Mouse (Mus musculus): ENCODE measurements around the gene Mlxip. TPM values are rescaled to one million over a fixed set of nuclear protein-coding genes. Genes with fewer than 3 reads are reported as not detected.

Gene Mlxip
- polyA plus RNA-seq (2012; rRNA removed), result 27.6 and 28.0 TPM in 2 replicates

DNA sequence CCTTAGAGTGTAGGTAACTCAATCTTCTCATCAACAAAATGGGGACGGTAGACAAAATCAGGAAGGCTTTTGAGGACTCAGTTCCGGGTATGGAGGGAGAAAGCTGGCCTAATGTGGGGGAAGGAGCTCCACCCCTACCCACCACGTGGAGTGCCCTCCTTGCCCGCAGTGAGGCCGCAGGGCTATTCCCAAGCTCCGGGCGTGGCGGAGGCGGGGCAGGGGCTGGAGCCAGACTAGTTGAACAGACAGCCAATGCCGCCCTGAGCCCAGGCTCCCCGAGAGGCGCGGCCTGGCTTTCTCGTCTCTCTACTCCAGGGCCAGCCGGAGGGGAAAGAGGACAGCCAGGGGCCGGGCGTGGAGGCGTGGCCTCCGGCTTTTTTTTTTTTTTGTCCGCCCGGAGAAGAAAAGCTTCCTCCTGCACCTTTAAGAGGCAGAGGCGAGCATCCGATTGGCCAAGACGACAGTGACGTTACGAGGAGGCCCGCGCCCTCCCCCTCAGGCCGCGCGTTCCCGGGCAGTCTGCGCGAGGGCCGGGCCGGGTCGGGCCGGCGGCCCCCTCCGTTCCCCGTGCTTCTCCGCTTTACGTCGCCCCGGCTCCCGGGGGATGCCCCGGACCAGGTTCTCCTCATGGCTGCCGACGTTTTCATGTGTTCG lies at the start of gene Mlxip:
Gene Mlxip, plus strand, starts transcription at position 496 of the 654 bp plus-strand sequence.
- DNase-seq (ENCODE audit: low spot score), result peak; percentile 93

DNA sequence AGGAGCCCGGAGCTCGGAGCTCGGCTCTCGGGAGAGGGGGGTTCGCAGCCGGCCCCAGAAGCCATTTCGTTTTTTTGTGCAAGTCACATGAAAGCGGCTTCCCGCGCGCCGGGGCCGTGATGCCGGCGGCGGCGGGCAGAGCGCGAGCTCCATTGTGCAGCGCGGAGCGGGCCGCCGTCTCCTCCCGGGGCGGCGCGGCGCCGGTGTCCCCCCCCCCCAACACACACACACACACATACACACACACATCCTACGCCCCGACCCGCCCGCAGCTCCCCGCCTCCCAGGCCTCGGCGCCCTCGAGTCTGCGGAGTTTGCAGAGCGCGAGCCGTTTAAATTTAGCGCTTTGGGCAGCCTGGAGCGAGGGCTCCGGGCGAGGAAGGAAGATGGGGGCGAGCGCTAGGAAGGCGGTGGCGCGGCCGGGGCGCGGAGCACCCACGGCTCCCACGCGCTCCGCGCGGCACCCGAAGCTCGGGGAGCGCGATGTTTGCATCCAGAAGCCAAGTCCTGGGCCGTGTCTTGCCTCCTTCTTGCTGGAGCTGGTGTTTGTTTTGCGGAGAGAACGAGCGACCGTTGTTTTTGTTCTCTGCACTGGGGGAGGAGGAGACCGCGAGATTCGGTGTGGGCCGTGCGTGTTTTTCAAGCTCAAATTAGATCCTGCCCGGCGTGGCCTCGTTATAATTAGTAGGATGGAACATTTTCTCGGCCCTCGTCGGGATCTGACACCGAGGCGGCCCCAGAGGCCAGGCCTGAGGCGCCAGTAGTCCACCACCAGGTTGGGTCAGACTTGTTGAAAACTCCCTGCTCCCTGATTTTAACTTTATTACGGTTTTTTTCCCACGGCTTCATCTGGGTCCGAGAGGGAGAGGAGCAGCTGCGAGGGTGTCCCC lies 49.4 kb upstream of the Mlxip start:
- peak; percentile 61 for DNase-seq (ENCODE audit: low spot score)

DNA sequence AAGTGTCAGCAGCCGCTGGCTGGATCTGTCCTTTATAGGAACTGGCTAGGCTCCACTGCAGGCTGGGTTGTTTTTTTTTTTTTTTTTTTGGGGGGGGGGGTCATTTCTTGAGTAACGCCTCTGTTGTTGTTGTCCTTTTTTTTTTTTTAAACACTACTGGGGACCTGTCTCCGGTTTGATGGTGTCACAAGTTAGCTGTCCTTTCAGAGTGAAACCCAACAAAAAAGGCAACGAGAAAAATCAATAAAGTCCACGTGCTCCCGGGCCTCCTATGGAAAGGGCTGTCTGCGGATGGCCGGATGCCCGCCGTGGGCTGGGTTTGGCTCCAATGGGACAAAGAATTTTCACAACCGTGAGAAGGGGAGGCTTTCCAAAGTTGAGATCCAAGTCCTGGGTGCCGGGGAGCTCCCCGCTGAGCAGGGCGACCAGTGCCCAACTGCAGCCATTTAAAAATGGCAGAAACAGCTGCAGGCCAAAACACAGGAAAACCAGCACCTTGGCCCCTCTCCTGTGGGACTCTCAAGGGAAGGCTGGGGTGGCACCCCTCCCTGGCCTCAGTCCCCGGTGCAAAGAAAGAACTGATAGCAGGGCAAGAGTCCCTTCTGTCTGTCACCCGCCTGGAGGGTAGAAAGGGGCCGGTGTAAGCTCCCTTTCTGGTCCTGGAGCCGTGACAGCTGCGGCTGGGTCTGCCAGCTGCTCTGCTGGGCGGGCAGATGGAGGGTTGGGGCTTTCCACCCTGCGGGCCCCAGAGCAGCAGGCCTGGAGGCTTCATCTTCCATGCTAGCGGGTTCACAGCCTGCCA lies 48.5 kb upstream of the Mlxip start:
- DNase-seq (ENCODE audit: low spot score), result peak; percentile 50

DNA sequence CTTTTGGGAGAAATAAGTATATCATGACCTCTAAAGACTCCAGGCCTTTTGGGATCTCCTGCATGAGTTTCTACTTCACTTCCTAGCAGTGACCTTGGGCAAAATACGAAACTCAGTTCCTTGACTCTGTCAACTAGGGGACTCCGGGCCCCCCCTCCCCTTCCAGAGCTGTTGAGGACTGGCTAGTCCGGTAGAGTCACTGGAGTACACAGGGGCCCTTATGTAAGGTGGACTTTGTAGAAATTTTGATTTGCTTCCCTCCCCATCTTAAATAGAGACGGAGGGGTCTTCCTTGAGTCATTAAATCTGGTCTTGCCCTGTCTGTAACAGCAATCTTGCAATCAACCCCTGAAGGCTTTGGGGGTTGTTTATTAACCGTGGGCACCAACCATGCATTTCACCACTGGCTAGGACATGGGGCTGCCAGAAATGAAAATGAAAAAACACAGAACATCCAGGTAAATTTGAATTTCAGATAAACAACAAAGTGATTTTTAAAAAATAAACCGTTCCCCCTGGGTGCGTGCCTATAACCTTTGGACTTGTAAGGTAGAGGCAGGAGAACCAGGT lies 47.8 kb upstream of the Mlxip start:
- DNase-seq (ENCODE audit: low spot score), result no peak

DNA sequence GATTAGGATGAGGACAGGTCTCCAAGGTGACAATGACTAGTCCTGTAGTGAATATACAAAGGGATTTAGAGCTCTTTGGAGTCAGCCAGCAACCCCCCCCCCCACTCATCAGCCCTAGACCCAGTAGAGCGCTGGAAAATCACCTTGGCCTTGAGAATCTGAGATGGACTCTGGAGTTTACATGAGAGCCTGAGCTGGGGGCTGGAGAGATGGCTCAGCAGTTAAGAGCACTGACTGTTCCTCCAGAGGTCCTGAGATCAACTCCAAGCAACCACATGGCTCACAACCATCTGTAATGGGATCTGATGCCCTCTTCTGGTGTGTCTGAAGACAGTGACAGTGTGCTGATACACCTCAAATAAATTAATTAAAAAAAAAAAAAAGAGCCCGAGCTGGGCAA lies 46.6 kb upstream of the Mlxip start:
- no peak for DNase-seq (ENCODE audit: low spot score)

DNA sequence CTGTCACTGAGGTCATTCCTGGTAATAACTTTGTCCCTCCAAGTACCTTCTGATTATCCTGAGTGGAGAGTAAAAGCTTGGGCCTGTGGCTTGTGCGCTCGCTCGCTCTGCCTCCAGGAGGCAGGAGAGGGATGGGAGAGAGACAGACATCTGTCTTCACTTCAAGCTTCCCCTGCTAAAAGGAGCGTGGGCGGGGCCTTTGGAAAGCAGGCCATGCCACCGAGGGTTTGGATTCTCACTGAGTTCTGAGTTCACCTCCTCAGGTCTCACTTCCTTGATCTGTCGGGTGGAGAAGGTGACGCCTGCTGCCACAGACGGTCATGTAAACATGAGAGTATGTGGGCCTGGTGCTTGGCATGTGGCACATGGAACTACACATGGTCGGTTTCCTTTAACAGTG lies 44.2 kb upstream of the Mlxip start:
- DNase-seq (ENCODE audit: low spot score), result no peak

DNA sequence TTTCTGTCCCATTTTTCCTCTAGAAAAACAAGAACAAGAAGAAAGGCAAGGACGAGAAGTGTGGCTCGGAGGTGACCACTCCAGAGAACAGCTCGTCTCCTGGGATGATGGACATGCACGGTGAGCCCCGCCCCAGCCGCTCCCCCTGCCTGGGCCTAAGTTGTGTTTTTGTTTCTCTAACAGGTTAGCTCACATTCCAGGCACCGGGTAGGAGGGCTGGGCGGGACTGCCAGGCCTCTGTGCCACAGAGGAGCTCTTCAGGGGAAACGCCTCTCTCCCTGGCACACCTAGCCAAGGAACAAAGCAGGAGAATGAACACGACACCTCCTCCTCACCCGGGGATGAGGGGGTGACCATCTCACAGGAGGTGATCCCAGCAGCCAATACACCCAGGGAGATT lies 38.7 kb upstream of the Mlxip start:
- DNase-seq (ENCODE audit: low spot score), result peak; percentile 43

DNA sequence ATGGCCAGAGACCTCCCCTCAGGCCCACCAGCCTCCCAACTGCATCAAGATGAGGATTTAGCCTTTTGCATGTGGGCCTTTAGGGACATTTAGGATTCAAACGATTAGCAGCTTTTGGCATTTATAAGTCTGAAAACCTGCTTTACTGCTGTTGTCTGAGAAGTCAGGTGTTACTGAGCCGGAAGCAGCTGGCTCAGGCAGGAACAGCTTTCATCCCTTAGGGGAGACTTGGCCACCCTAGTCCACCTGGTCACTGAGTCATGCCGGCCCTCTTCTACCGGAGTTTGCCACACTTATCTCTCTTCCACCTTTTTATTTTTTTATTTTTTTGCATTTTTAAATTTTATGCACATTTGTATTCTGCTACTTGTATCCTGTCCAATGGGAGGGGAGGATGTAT lies 37.3 kb upstream of the Mlxip start:
- DNase-seq (ENCODE audit: low spot score), result no peak

DNA sequence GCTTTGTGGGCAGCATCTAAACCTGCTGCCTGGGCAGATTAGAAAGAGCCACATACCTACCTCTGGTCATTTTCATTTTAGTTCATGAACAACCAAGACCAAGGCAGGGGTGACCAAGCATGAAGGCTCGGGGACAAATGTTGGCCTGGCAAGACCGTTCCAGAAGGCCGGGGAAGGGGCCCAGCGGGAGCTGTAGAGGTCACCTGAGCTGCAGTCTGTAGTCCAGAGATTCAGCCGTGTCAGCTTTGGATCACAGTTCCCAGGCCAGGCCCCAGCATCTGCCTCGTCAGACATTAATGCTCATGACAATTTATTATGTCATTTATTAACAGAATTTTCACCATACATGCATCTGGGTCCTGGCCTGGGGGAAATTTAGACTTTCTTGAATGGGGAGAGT lies 35.2 kb upstream of the Mlxip start:
- no peak for DNase-seq (ENCODE audit: low spot score)

DNA sequence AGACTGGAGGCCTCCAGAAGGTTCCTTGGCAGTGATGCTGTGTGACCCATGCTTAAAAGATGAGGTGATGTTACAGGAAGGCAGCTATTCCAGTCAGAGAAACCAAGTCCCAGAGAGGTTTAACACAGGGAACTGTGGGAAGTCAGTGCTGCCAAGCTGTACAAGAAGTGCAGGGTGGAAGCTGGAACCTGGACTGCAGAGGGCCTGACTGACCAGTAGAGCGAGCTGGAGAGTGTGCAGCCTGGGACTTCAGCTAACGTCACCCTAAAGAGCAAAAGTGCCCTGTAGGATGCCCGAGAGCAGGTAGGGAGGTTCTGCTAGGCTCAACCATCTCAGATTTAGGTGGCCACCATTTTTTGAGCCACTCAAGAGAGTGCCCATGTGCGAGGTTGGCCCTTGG lies 31.7 kb upstream of the Mlxip start:
- no peak for DNase-seq (ENCODE audit: low spot score)

DNA sequence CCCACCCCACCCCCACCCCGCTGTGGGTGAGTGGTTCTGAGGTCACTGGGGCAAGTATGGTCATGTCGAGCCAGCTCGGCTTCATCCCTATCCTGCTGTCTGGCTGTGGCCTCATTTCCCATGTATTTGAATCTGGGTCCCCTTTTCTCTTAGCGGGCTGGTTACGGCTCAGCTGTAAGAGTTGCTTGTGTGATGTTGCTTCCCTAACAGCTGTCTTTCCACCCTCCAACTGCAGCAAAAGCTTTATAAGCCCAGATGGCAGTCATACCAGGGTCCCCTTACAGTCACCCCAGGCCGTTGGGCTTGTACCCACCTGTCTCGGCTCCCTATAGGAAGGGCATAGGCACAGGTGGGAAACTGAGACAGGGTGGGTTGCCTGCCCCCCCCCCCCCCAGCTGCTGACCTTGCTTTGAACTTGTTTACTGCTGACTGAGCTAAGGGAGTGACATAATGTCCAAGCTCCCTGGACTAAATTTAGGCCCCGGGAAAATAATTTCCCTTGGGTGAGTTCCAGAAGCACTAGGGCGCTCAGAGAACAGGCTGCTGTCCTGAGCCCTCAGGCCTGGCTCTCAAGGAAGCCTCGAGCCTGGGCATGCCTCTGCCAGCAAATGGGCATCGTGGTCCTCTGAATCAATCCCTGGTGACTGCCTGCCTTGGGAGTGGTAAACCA lies 30.2 kb upstream of the Mlxip start:
- DNase-seq (ENCODE audit: low spot score), result no peak

DNA sequence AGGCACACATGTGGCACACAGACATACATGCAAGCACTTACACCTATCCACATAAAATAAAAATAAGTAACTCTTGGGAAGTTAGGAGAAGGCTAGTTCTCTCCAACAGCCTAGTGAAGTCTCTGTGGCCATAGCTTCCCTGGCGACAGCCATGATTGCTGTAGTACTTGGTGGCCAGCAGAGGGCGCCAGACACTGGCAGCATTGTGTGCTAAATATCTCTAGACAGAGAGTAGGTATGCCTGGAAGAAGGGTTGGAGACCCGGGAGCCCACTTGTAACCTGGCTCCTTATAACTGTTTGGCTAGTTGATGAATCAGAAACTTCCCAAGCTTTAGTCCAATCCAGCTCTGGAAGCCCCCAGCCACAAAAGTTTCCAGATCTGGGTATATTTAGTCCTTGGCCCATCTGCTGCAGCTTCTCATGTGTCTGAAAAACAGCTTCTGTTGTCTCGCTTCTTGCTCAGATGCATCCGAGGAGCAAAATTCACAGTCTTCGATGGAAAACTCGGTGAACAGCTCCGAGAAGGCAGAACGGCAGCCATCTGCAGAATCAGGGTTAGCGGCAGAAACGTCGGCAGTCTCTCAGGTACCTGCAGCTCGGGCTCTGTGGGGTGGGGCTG lies 25.6 kb upstream of the Mlxip start:
- no peak for DNase-seq (ENCODE audit: low spot score)

DNA sequence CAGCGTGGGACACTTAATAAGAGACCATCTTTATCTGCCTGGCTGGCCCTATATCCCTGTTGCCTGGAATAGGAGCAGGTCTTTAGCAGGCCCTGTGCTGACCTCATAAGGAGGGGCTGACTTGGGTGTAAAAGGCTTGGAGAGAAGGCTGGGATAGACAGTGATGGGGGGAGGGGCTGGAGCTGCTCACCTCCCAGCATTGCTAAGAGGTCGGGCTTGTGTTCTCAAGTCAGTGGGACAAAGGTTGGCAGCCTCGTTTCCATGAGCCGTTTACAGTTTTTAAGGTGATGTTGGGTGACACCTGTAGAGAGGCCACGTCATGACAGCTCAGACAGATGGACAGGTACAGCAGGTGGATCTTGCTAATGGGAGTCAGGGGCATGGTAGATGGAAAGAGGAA lies 24.5 kb upstream of the Mlxip start:
- no peak for DNase-seq (ENCODE audit: low spot score)

DNA sequence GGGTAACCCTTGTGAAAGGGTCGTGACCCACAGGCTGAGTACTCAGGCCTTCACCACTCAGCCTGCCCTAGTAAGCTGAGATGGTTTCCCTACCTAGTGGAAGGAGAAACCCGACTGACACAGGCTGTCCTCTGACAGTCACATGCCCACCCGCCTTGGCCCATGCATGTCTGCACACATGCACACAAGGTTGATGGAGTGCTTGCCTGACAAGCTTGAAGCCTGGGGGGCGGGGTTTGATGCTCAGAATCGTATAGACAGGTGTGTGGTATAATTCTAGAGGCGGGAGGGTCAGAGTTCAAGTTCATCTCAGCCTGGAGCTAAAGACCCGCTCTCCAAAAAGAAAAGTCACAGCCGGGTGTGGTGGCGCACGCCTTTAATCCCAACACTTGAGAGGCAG lies 19.3 kb upstream of the Mlxip start:
- DNase-seq (ENCODE audit: low spot score), result no peak

DNA sequence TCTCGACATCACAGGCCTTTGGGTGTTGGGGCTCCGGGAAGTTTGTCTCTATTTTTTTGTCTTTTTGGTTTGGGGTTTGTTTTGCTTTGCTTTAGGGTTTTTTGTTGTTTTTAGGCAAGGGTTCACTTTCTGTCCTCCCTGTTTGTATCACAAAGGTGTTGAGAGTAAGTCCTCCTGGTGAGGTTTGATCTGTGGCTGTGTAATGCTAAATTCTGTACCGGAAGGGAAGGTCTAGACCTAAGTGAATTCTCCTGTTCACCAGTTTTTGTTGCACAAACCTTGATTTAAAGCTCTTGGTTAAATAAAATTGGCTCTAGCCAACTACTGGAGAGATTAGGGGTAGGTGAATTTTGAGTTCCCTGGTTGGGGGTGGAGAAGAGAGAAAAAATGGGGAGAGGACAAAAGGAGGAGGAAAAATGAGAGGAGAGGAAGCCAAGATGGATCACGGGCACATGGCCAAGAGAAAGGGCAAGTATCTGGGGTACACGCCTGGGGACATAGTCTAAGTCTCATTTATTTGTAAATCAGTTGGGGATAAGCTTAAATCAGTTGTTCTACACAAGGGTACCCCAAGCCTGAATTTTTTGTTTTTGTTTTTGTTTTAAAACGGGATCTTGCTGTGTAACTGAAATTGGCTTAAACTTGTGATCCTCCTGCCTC lies 18.7 kb upstream of the Mlxip start:
- DNase-seq (ENCODE audit: low spot score), result no peak

DNA sequence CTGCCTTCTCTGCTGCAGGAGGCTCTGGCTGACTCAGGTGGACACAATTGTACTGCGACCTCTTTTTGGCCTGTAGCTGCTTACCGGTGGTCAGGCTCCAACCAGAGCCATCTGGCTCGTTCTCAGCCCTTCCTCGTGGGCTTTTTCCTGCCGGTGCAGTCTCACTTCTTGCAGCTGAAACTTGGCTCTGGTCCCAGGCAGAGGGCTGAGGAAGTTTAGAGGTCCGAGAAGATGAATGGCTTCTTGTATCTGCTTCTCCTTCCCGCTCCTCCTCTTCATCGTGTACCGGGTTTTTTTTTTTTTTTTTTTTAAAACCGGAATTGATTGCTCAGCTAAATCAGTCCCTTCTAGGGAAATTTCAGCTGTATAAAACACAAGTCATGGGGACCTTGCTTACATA lies 18.0 kb upstream of the Mlxip start:
- no peak for DNase-seq (ENCODE audit: low spot score)

DNA sequence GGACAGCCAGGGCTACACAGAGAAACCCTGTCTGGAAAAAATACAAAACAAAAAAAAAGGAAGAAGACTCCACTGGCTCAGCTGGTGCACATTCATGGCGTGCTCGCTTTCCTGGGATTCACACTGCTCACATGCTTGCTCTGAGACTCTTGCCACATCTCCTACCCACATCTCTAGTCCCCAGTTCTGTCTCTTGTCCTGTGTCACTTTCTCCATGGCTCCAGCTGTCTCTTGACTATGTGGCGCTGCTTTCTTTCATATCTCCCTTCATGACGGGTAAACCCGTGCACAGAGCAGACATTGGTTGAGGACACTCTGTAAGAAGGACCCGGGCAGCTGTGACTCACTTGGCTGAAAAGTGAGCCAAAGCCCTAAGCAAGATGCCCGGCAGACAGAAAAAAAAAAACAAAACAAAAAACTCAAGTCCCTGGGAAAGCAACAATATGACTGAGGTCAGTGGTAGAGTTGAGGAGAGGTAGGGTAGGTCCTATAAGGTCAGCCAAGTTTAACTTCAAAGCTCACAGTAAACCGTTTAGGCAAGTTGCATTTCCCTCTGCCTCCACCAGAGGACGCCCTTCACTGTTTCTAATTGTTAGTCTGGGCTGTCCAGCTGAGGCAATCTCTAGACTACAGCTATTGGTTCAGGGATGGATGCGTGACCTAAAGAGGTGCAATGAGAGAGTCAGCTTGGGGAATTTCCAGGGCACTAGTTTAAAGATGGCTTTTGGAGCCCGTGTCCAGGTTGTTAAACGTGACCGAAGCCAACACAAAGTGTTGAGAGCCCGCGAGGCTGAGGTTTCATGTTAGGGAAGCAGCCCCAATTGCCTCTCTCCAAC lies 17.3 kb upstream of the Mlxip start:
- no peak for DNase-seq (ENCODE audit: low spot score)

DNA sequence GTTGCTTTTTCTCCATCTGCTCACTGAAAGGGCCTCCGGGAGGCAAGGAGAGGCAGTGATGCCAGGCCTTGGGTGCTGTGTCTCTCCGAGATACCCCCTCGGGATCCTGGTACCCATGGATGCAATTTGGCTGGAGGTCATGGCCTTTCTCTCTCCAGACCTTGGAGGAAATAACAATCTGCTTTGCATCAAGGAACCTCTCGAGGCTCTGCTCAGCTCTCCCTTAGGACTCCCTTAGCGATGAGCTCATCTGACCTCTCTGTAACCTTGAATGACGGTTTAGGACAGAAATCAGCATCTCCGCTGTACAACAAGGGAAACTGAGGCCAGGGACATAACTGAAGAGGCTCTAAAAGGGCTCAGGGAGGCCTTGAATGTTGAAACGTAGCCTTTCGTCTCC lies 15.9 kb upstream of the Mlxip start:
- no peak for DNase-seq (ENCODE audit: low spot score)

DNA sequence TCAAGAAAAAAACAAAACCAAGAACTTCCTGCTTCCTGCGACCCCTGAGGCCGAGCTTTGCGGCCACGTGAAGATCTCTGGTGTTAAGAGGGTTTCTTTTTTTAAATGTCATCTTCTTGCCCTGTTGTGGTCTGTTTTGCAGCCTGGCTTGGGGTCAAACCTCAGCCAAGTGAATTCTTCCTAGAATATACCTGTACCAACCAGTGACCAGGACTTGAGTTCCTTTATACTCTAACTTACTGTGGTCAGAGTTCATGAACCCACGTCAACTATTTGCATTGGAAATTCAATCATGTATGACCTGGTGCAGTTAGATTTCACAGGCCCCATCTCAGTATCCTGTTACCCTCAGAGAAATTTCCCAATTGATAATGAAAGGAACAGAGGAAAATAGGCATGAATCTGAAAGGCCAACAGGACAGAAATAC lies 15.1 kb upstream of the Mlxip start:
- DNase-seq (ENCODE audit: low spot score), result no peak

DNA sequence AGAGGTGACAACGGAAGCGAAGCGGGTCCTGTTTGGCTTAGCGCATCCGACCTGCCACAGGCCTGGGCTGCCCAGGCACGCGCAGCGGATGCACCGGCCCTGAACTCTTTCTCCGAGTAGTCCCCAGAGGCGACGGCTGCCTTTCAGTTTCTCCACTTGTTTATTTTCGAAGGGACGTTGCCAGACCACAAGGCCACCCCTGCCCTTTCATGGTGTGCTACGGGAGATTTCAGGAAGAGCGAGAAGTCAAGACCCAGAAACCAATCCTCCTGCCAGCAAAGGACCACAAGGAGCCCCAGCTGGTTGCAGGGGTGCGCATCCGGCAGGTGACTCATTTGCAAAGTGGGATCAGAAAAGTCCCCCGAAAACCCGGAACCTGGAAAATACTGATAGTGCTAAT lies 12.6 kb upstream of the Mlxip start:
- DNase-seq (ENCODE audit: low spot score), result no peak

Data from urinary bladder, adult 2 months (tissue).